Mouse (Mus musculus) midbrain, postnatal 0 days (tissue): ENCODE data around the gene Lrp2. TPM values are rescaled to one million over a fixed set of nuclear protein-coding genes. Genes with fewer than 3 reads are reported as not detected.

Source experiments
- ATAC-seq: fragments of 200-750 bp; cut with Nextera tagmentation; 2 replicates; pipeline ENCODE4 v1.8.0; 2017; ENCODE audit warnings: moderate number of reproducible peaks, mild to moderate bottlenecking, moderate TSS enrichment, moderate library complexity; ENCODE audit not compliant: low FRiP score
- DNase-seq: peaks from one replicate; pipeline ENCODE4 v3.0.0-alpha.2; 2015; ENCODE audit warnings: low spot score
- H3K27ac ChIP-seq: fragments of 300-500 bp; sonication (generic); 2 replicates; pipeline ENCODE4 v1.5.1; 2014; ENCODE audit warnings: low read depth, mild to moderate bottlenecking, low read length, mixed read lengths
- H3K27me3 ChIP-seq: fragments of 300-500 bp; sonication (generic); 2 replicates; pipeline ENCODE4 v1.6.1; 2014; ENCODE audit warnings: low read length, control low read depth, mixed read lengths; ENCODE audit not compliant: insufficient read depth
- H3K36me3 ChIP-seq: fragments of 300-500 bp; sonication (generic); 2 replicates; pipeline ENCODE4 v1.6.1; 2014; ENCODE audit warnings: low read length, control low read depth, mixed read lengths; ENCODE audit not compliant: insufficient read depth
- H3K4me1 ChIP-seq: fragments of 300-500 bp; sonication (generic); 2 replicates; pipeline ENCODE4 v1.6.1; 2014; ENCODE audit warnings: mild to moderate bottlenecking, control low read depth, antibody characterized with exemption, low read length, mixed read lengths; ENCODE audit not compliant: insufficient read depth
- H3K4me2 ChIP-seq: fragments of 300-500 bp; sonication (generic); 2 replicates; pipeline ENCODE4 v1.6.1; 2014; ENCODE audit warnings: low read depth, mild to moderate bottlenecking, low read length, mixed read lengths; ENCODE audit not compliant: poor library complexity, severe bottlenecking
- H3K4me3 ChIP-seq: fragments of 300-500 bp; sonication (generic); 2 replicates; pipeline ENCODE4 v1.5.1; 2014; ENCODE audit warnings: low read depth, mild to moderate bottlenecking, low read length, moderate library complexity
- H3K9ac ChIP-seq: fragments of 300-500 bp; sonication (generic); replicated peaks from 2 replicates; pipeline ENCODE4 v1.6.1; 2014; ENCODE audit warnings: mild to moderate bottlenecking, low read length, moderate library complexity, mixed read lengths; ENCODE audit not compliant: poor library complexity, severe bottlenecking
- H3K9me3 ChIP-seq: fragments of 300-500 bp; sonication (generic); 2 replicates; pipeline ENCODE4 v1.6.1; 2016; ENCODE audit warnings: low read length, control low read depth
- CTCF ChIP-seq: IDR thresholded peaks from 2 replicates; pipeline ENCODE4 v1.5.1; 2016; ENCODE audit warnings: antibody characterized with exemption, mild to moderate bottlenecking
- WGBS: fragments of 180-500 bp; shearing (Covaris S2); extraction: QIAGEN DNeasy Blood & Tissue Kit; methylation state at CpG from one replicate; pipeline ENCODE4 v1.1.7; 2014; 5-methylcytosine and 5-hydroxymethylcytosine counted together
- polyA plus RNA-seq: library from polyadenylated mRNA; unstranded; fragments of >200 nt; fragmentation: Nextera tagmentation; extraction: Ambion mirVana; gene quantifications from 2 replicates; pipeline ENCODE4 v1.2.1, GENCODE M21; 2015
- total RNA-seq: library from RNA; depleted of rRNA; stranded (reverse); fragments of >200 nt; gene quantifications from 2 replicates; pipeline ENCODE4 v1.2.3, GENCODE M21; 2014

The Lrp2 gene
- total and polyA plus RNA-seq, 2 experiments from 2014 or later = 0.22 to 2.3 TPM

DNA sequence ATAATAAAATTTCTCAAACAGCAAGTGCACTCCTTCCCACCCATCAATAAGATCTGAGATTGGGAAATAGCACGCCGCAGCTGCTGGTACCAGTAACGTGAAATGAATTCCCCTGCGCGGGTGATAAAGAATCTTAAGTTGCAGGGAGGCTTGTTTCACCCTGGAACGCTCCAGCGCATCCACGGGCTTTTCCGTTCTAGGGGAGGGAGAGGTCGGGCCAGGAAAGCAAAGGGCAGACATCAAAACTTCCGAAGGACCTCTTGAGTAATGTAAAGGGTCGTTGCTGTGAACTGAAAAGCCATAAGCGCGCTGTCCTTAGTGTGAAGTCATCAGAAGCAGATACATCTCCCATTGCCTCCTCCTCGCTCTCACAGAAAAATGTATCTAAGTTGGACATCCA lies 26.5 kb downstream of the Lrp2 start:
- H3K4me3 ChIP-seq = no peak overlapping the region
- ATAC-seq (no peak), DNase-seq (no peak)
- H3K9ac ChIP-seq = no peak overlapping the region
- H3K27me3 ChIP-seq = no peaks in the 10 kb centered on the region
- H3K4me1 ChIP-seq = no peaks in the 10 kb centered on the region
- 75% methylated on average over 15 of the region's 15 CpGs for whole genome bisulfite sequencing
- no peaks in the 10 kb centered on the region for H3K9me3 ChIP-seq
- no peak overlapping the region for H3K4me2 ChIP-seq
- no peak for TF ChIP-seq CTCF
- no peak overlapping the region for H3K27ac ChIP-seq
- H3K36me3 ChIP-seq = no peaks in the 10 kb centered on the region

DNA sequence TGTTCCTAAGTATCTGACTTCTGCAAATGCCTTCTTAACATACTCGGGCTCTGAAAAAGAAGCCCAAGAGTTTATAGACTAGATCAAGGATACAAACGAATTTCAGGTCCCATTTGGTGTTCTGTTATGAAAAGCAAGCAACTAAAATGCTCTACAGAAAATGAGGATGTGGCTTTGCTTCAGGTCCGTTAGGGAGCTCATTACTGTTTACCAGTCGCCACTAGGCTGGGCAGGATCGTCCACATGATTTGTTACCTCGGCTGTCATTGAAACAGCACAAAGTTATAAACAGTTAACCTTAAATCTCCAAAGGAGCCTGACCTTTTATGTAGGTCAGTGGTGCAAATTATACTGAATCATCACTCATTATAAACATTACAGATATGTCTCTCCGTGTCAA lies 29.2 kb downstream of the Lrp2 start:
- Histone ChIP-seq H3K4me2 (no peak overlapping the region), H3K27ac (no peak overlapping the region), H3K27me3 (no peaks in the 10 kb centered on the region), H3K9ac (no peak overlapping the region), H3K4me3 (no peak overlapping the region), H3K4me1 (no peaks in the 10 kb centered on the region), H3K36me3 (no peaks in the 10 kb centered on the region), H3K9me3 (no peaks in the 10 kb centered on the region)
- DNase-seq (no peak), ATAC-seq (no peak)
- TF ChIP-seq CTCF = no peak
- 81% methylated on average over 7 of the region's 7 CpGs for WGBS

DNA sequence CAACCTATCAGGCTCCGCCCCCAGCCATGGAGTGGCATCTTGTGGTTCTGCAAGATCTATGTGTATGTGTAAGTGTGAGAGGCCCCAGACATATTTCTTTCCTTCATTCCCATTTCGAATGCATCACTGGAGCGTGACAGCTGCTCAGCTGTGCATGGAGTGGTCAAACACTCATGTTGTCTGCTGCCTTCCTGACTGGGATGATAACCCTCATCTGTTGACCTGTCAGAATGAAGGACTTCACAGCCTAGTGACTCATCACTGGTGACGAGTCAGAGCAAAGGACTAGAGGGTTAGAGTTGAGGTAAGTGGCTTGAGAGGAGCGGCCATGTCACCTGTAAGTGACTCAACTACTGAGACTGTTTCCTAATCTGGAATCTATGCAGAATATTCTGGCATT lies 34.2 kb downstream of the Lrp2 start:
- ATAC-seq (no peak), DNase-seq (no peak)
- H3K9me3 ChIP-seq = no peaks in the 10 kb centered on the region
- H3K4me2 ChIP-seq = no peak overlapping the region
- no peak overlapping the region for H3K27ac ChIP-seq
- no peaks in the 10 kb centered on the region for H3K36me3 ChIP-seq
- H3K4me3 ChIP-seq = no peak overlapping the region
- 80% methylated on average over 5 of the region's 5 CpGs for WGBS
- no peak for TF ChIP-seq CTCF
- H3K9ac ChIP-seq = no peak overlapping the region
- no peaks in the 10 kb centered on the region for H3K27me3 ChIP-seq
- no peaks in the 10 kb centered on the region for H3K4me1 ChIP-seq

DNA sequence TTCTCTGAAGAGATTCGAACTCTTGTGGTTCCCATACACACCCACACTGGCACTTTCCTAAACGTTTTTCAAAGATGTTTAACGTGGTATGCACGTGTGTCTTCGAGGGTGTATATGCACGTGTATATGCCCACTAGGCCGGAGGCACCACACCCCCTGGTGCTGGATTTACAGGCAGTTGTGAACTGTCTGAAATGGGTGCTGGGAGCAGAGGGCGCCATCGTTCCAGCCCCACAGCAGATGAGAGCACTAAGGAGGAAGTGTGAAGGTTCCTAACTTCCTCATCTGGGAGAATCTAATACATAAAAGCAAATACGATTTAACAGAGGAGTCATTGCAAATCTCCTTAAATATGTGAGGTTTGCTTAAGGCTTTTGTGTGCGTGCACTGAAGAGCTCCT lies 39.0 kb downstream of the Lrp2 start:
- 83% methylated on average over 11 of the region's 11 CpGs for WGBS

DNA sequence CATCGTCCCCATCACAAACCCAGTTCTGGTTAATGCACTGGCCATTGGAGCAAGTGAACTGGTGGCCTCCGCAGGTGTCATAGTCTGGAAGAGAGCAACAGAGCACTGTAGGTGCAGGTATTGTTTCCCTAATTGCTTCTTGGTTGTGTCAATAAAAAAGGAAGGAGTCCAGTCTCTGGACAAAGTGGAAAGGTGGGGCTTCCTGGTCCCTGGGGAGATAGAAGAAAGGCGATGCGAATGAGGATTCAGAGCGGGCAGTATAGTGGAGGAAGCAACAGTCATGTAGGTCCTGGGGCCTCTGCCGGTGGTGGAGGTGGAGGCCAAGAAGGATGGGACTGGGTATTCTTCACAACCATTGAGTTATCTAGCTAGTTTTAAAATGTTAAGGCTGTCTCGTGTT lies 49.8 kb downstream of the Lrp2 start:
- no peak overlapping the region for H3K4me3 ChIP-seq
- H3K9me3 ChIP-seq = no peaks in the 10 kb centered on the region
- ATAC-seq (no peak), DNase-seq (no peak)
- no peak overlapping the region for H3K27ac ChIP-seq
- H3K27me3 ChIP-seq = no peaks in the 10 kb centered on the region
- H3K4me1 ChIP-seq = no peaks in the 10 kb centered on the region
- H3K4me2 ChIP-seq = no peak overlapping the region
- no peak overlapping the region for H3K9ac ChIP-seq
- WGBS = 86% methylated on average over 7 of the region's 7 CpGs
- H3K36me3 ChIP-seq = no peaks in the 10 kb centered on the region
- no peak for TF ChIP-seq CTCF

More for the DNA sequence above, 39.0 kb downstream of the Lrp2 start:
- Histone ChIP-seq H3K27ac (no peak overlapping the region), H3K4me2 (no peak overlapping the region), H3K4me3 (no peak overlapping the region), H3K9me3 (no peaks in the 10 kb centered on the region), H3K27me3 (no peaks in the 10 kb centered on the region), H3K36me3 (no peaks in the 10 kb centered on the region), H3K4me1 (0 out of 2 replicates have a peak, but pooled peaks cover 4% of the 10 kb centered on the region), H3K9ac (no peak overlapping the region)
- DNase-seq (no peak), ATAC-seq (no peak)
- peak; percentile 5; the same call in 1 of the 2 replicates for TF ChIP-seq CTCF

DNA sequence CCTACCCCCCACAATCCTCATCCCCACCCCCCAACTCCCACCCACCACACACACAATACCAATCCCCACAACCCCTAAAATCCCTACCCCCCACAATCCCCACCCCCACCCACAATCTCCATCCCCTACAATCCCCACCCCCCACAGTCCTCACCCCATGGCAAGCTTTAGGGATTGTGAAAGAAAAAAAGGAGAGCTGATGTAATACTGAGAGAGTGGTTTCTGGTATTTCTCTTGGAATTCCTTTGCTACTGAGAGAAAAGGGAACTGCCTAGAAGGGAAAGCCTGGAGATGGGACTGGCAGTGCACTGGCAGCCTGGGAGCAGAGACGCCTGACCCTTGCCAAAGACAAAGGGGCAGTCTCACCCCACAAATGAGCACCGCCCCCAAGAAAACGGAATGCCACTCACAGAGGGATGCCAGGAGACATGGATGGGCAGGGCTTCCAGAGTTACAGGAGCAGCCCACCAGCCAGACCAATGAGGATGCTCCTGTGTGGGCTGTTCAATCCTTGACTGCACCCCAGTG lies 54.3 kb downstream of the Lrp2 start:
- H3K27me3 ChIP-seq = no peaks in the 10 kb centered on the region
- 11% methylated on average over 3 of the region's 3 CpGs for WGBS
- H3K9me3 ChIP-seq = no peaks in the 10 kb centered on the region
- no peaks in the 10 kb centered on the region for H3K36me3 ChIP-seq
- H3K27ac ChIP-seq = no peak overlapping the region
- no peak overlapping the region for H3K4me2 ChIP-seq
- no peak overlapping the region for H3K9ac ChIP-seq
- no peak overlapping the region for H3K4me3 ChIP-seq
- no peak for TF ChIP-seq CTCF
- ATAC-seq (0 out of 2 replicates have a peak, but pooled peaks have one; percentile 44), DNase-seq (peak; percentile 43)
- H3K4me1 ChIP-seq = no peaks in the 10 kb centered on the region; the same call in 1 of the 2 replicates
